Mouse (Mus musculus) limb, embryonic 14.5 days (tissue): ENCODE data around the gene Lrp5. TPM values are rescaled to one million over a fixed set of nuclear protein-coding genes. Genes with fewer than 3 reads are reported as not detected.
A peak's percentile ranks its signal among the peaks of the same experiment; 100 is the strongest.

Source experiments
- ATAC-seq: fragments of 200-750 bp; cut with Nextera tagmentation; 2 replicates; pipeline ENCODE4 v1.8.0; 2017; ENCODE audit warnings: low read depth, moderate number of reproducible peaks, moderate TSS enrichment; ENCODE audit not compliant: low FRiP score
- DNase-seq: peaks from one replicate; pipeline ENCODE4 v3.0.0-alpha.2; 2015; ENCODE audit warnings: low spot score
- H3K27ac ChIP-seq: fragments of 300-500 bp; sonication (generic); replicated peaks from 2 replicates; pipeline ENCODE4 v1.5.1; 2014; ENCODE audit warnings: low read depth, mild to moderate bottlenecking, low read length, moderate library complexity, mixed read lengths
- H3K27me3 ChIP-seq: fragments of 300-500 bp; sonication (generic); 2 replicates; pipeline ENCODE4 v1.6.1; 2014; ENCODE audit warnings: low read length, mixed read lengths; ENCODE audit not compliant: control insufficient read depth, insufficient read depth
- H3K36me3 ChIP-seq: fragments of 300-500 bp; sonication (generic); 2 replicates; pipeline ENCODE4 v1.6.1; 2014; ENCODE audit warnings: mild to moderate bottlenecking, low read length, moderate library complexity, mixed read lengths; ENCODE audit not compliant: control insufficient read depth, insufficient read depth
- H3K4me1 ChIP-seq: fragments of 300-500 bp; sonication (generic); 2 replicates; pipeline ENCODE4 v1.6.1; 2014; ENCODE audit warnings: antibody characterized with exemption, low read length, mixed read lengths; ENCODE audit not compliant: control insufficient read depth, insufficient read depth
- H3K4me2 ChIP-seq: fragments of 300-500 bp; sonication (generic); replicated peaks from 2 replicates; pipeline ENCODE4 v1.6.1; 2014; ENCODE audit warnings: low read depth, mild to moderate bottlenecking, low read length, moderate library complexity; ENCODE audit not compliant: severe bottlenecking
- H3K4me3 ChIP-seq: fragments of 300-500 bp; sonication (generic); replicated peaks from 2 replicates; pipeline ENCODE4 v1.5.1; 2014; ENCODE audit warnings: low read length
- H3K9ac ChIP-seq: fragments of 300-500 bp; sonication (generic); 2 replicates; pipeline ENCODE4 v1.6.1; 2014; ENCODE audit warnings: mild to moderate bottlenecking, low read depth, low read length, moderate library complexity; ENCODE audit not compliant: severe bottlenecking
- H3K9me3 ChIP-seq: fragments of 300-500 bp; sonication (generic); 2 replicates; pipeline ENCODE4 v1.6.1; 2016; ENCODE audit warnings: low read length; ENCODE audit not compliant: control insufficient read depth
- POLR2A ChIP-seq: fragments of 200-500 bp; IDR thresholded peaks from 2 replicates; pipeline ENCODE4 v1.8.0; 2012; ENCODE audit warnings: inconsistent platforms, mild to moderate bottlenecking, moderate library complexity, borderline replicate concordance; ENCODE audit not compliant: insufficient read depth, insufficient read length; ENCODE audit errors: extremely low read depth
- WGBS: fragments of 180-500 bp; shearing (Covaris S2); extraction: QIAGEN DNeasy Blood & Tissue Kit; methylation state at CpG from one replicate; pipeline ENCODE4 v1.1.7; 2014; 5-methylcytosine and 5-hydroxymethylcytosine counted together
- polyA plus RNA-seq, 2 experiments: library from polyadenylated mRNA; depleted of rRNA in 1 of 2; stranded (reverse) in 1 of 2; unstranded in 1 of 2; fragments of >200 nt; fragmentation: Nextera tagmentation in 1 of 2; extraction: Ambion mirVana in 1 of 2; gene quantifications; 2 replicates each; pipeline versions ENCODE4 v1.2.1 to v1.2.3; 2012 to 2014

The Lrp5 gene
- polyA plus RNA-seq, 2 experiments = 9.5 to 36.3 TPM

GRCm38 (mm10) chr19:3723904-3724303, 37.5 kb upstream of the Lrp5 start:
- DNase-seq = no peak
- whole genome bisulfite sequencing = 75% methylated on average over 4 of the region's 4 CpGs

GRCm38 (mm10) chr19:3723170-3723569, 36.8 kb upstream of the Lrp5 start:
- DNase-seq (no peak), ATAC-seq (no peak)
- no peak overlapping the region for H3K4me2 ChIP-seq
- no peaks in the 10 kb centered on the region for H3K27me3 ChIP-seq
- WGBS = 93% methylated on average over 9 of the region's 9 CpGs
- peaks cover 4% of the 10 kb centered on the region for H3K36me3 ChIP-seq
- H3K27ac ChIP-seq = no peak overlapping the region
- H3K4me1 ChIP-seq = peaks cover 6% of the 10 kb centered on the region
- no peak for TF ChIP-seq POLR2A
- no peaks in the 10 kb centered on the region for H3K9me3 ChIP-seq
- no peak overlapping the region for H3K9ac ChIP-seq
- H3K4me3 ChIP-seq = no peak overlapping the region

More at GRCm38 (mm10) chr19:3723904-3724303, 37.5 kb upstream of the Lrp5 start:
- H3K27me3 ChIP-seq = no peaks in the 10 kb centered on the region
- H3K4me2 ChIP-seq = no peak overlapping the region
- no peak overlapping the region for H3K27ac ChIP-seq
- ATAC-seq = no peak
- no peak overlapping the region for H3K4me3 ChIP-seq
- H3K9me3 ChIP-seq = no peaks in the 10 kb centered on the region
- no peaks in the 10 kb centered on the region for H3K36me3 ChIP-seq
- TF ChIP-seq POLR2A = no peak
- peaks cover 6% of the 10 kb centered on the region for H3K4me1 ChIP-seq
- no peak overlapping the region for H3K9ac ChIP-seq

GRCm38 (mm10) chr19:3719362-3719891, 33.1 kb upstream of the Lrp5 start:
- Histone ChIP-seq H3K4me2 (peak overlapping the region; percentile 93), H3K27me3 (no peaks in the 10 kb centered on the region), H3K9ac (peak overlapping the region; percentile 50), H3K9me3 (no peaks in the 10 kb centered on the region), H3K4me1 (peaks cover 6% of the 10 kb centered on the region), H3K4me3 (peak overlapping the region; percentile 41), H3K36me3 (peaks cover 39% of the 10 kb centered on the region), H3K27ac (0 out of 2 replicates have a peak overlapping the region, but pooled peaks have one; percentile 26)
- ATAC-seq (peak; percentile 66), DNase-seq (peak; percentile 22)
- TF ChIP-seq POLR2A = no peak
- WGBS = 1% methylated on average over 27 of the region's 27 CpGs

- TF ChIP-seq POLR2A = no peak
- Histone ChIP-seq H3K4me3 (peak overlapping the region; percentile 41), H3K9ac (peak overlapping the region; percentile 50), H3K4me2 (peak overlapping the region; percentile 93), H3K27me3 (no peaks in the 10 kb centered on the region), H3K27ac (0 out of 2 replicates have a peak overlapping the region, but pooled peaks have one; percentile 26), H3K9me3 (no peaks in the 10 kb centered on the region), H3K4me1 (peaks cover 6% of the 10 kb centered on the region), H3K36me3 (peaks cover 42% of the 10 kb centered on the region)
- peak; percentile 78 for DNase-seq
- WGBS = 37% methylated on average over 19 of the region's 19 CpGs
- ATAC-seq = peak; percentile 77; the same call in 1 of the 2 replicates
Observed at GRCm38 (mm10) chr19:3718481-3719361, 32.4 kb upstream of the Lrp5 start.

- Histone ChIP-seq H3K27ac (no peak overlapping the region), H3K4me2 (no peak overlapping the region), H3K36me3 (peaks cover 42% of the 10 kb centered on the region), H3K4me1 (peaks cover 6% of the 10 kb centered on the region), H3K9me3 (no peaks in the 10 kb centered on the region), H3K9ac (no peak overlapping the region), H3K4me3 (no peak overlapping the region), H3K27me3 (no peaks in the 10 kb centered on the region)
- ATAC-seq (no peak), DNase-seq (no peak)
- 89% methylated on average over 6 of the region's 6 CpGs for WGBS
- TF ChIP-seq POLR2A = no peak
Observed at GRCm38 (mm10) chr19:3714381-3714780, 28.0 kb upstream of the Lrp5 start.
